Mouse (Mus musculus): Measurements from ENCODE around the gene Adcy3.
"Not testable (repeated sequence)": the region's sequence is repeated elsewhere in the genome, so short reads cannot be mapped to it uniquely, and the experiment has no call there.

The Adcy3 gene

DNA sequence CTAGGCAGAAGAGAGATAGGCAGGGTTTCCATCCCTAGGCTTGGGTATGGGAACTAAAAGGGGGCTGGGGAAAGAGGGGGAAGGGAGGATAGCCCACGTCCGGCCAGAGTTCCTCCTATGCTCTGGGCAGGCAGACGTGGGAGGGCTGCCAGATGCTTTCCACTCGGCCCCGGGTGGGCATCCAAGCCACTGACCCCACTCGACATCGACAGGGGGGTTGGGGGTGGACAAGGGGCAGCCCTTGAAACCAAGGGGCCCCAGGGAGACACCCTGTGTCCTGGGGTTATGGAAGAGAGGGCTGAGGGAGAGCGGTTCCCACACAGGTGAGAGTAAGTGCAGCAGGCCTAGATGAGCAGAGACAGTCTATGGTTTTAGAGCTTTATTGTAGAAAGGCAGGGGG is 107.4 kb downstream of the Adcy3 start:
- not testable (repeated sequence) for DNase-seq (ENCODE audit: low spot score)

DNA sequence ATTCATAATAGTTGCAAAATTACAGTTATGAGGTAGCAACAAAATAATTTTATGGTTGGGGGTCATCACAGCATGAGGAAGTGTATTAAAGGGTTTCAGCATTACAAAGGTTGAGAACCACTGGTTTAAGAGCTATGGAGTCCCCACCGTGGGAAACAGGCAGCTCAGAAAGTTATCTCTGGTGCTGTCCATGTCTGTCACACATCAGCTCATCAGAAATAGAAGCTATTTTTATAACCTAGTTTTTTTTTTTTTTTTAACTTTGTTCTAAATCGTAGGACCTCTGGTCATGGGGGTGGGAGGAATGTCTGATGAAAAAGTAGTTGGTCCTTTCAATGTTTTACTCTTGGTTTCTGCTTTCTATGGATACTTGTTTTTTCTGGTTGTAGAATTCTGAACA is 110.9 kb downstream of the Adcy3 start:
- no peak for DNase-seq (ENCODE audit: low spot score)

DNA sequence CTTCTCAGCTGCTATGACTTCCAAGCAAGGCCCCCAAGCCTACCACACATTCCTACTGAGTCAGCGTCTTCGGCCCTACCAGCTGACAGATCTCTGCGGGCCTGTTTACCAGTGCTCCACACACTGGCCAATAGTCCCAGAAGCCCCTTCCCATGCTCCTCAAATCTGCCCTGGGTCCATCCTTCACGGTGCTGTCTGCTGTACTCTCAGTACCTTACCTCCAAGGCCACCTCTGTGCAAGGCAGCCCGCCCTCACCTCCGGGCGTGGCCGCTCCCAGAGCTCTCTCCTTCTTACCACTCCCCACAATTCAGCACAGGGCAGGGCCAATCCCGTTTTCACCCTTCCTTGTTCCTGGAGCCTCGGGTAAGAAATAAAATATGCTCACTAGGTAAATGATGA is 112.8 kb downstream of the Adcy3 start:
- no peak for DNase-seq (ENCODE audit: low spot score)

DNA sequence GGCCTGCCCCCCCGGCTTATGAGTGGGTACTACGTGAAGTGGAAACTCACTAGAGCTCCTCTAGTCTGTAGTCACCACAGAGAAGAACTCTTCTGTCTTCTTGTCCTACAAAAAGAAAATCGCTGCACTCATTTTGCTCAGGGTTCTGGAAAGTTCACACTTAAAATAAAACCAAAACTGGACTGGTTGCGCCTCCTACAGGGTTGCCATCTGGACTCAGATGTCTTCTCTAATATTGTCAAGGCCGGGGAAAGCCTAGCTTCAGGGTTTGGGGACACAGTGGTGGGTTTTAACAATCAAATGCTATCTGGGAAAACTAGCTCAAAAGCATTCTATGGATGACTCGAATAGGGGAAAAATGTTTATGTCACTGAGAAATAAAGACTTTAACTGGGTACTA is 116.9 kb downstream of the Adcy3 start:
- no peak for DNase-seq (ENCODE audit: low spot score)

DNA sequence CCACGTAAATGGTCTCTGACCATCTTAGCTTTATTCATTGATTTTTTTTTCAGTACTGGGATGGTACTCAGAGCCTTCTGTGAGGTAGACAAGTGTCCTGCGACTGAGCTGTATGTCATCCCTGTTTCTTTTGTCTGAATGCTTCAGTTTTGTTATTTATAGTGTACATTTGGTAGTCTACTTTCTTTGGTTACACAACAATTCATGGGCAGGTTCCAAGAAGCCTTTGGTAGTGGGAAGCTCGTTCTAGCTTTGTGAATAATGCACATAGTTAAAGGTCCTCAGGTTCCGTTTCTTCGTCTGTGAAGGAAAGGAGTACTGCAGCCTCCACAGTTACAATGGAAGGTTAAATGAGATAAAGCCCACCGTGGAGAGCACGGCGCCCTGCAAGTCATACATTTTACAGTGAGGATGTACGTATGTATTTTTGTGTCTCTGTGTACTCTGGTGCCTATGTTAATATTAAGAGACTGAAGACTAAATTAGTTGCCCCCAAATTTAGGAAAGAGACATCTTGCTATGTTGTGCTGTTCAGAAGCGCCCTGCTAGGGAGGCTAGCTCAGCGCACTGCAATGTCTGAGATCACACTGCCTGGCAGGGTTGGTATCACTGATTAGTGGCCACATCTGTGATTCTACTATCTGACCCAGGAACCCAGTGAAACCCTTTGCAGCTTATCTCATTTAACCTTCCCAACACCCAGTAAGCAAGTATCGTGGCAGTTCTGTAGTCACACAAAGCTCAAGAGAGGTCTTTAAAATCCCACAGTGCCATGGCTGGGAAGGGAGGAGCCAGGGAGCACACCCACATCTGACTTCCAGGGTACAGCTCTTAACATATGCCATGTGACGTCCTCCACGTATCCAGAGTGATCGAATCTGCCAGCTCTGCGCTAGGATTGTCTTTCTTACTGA is 120.1 kb downstream of the Adcy3 start:
- no peak for DNase-seq (ENCODE audit: low spot score)
